Mouse (Mus musculus): ENCODE measurements around the gene Net1.

GRCm38 (mm10) chr13:3865648-3866354 is 52.2 kb downstream of the Net1 start:
- no peak for TF ChIP-seq CTCF (IDR thresholded peaks at IDR 0.05; ENCODE audit: low read depth, low read length)
- TF ChIP-seq POLR2A (IDR thresholded peaks at IDR 0.05; ENCODE audit: insufficient read depth, low read length): no peak

Measured in ES-Bruce4 (cell line).